Mouse (Mus musculus): Measurements from ENCODE around the gene Tyk2. TPM values are rescaled to one million over a fixed set of nuclear protein-coding genes. Genes with fewer than 3 reads are reported as not detected.
A peak's percentile ranks its signal among the peaks of the same experiment; 100 is the strongest.

The Tyk2 gene
- total RNA-seq, 2 experiments from 2014 or later: 12.7 to 14.0 TPM

GRCm38 (mm10) chr9:21149654-21150419, 18.8 kb upstream of the Tyk2 start, which contains the start of gene Cdc37:
Gene Cdc37 (minus strand): TSS chr9:21149982.
- DNase-seq (ENCODE audit: low spot score in 2 of 2): peak; percentile 93 to 95

GRCm38 (mm10) chr9:21149077-21149653, 18.1 kb upstream of the Tyk2 start:
- no peak for DNase-seq (ENCODE audit: low spot score in 2 of 2)

GRCm38 (mm10) chr9:21148427-21148826, 17.4 kb upstream of the Tyk2 start:
- DNase-seq (ENCODE audit: low spot score in 2 of 2): no peak

- no peak for DNase-seq (ENCODE audit: low spot score in 2 of 2)
These were observed 15.7 kb upstream of the Tyk2 start for GRCm38 (mm10) chr9:21146722-21147121.

- no peak for DNase-seq (ENCODE audit: low spot score in 2 of 2)
These were observed 14.4 kb upstream of the Tyk2 start for GRCm38 (mm10) chr9:21145431-21145830.

- DNase-seq (ENCODE audit: low spot score in 2 of 2): no peak
These were observed 13.3 kb upstream of the Tyk2 start for GRCm38 (mm10) chr9:21144361-21144760.

GRCm38 (mm10) chr9:21141922-21142321, 10.9 kb upstream of the Tyk2 start:
- no peak for DNase-seq (ENCODE audit: low spot score in 2 of 2)

- DNase-seq (ENCODE audit: low spot score in 2 of 2): no peak
These were observed 7.3 kb upstream of the Tyk2 start for GRCm38 (mm10) chr9:21138386-21138785.

- DNase-seq (ENCODE audit: low spot score in 2 of 2): peak; percentile 65 to 69
These were observed 6.2 kb upstream of the Tyk2 start for GRCm38 (mm10) chr9:21137229-21137628.

GRCm38 (mm10) chr9:21136401-21136800, 5.4 kb upstream of the Tyk2 start:
- DNase-seq (ENCODE audit: low spot score in 2 of 2): no peak

- DNase-seq (ENCODE audit: low spot score in 2 of 2): no peak
These were observed 4.9 kb upstream of the Tyk2 start for GRCm38 (mm10) chr9:21135941-21136381.

- no peak for DNase-seq (ENCODE audit: low spot score in 2 of 2)
These were observed 4.4 kb upstream of the Tyk2 start for GRCm38 (mm10) chr9:21135329-21135890.

- DNase-seq (ENCODE audit: low spot score in 2 of 2): no peak
These were observed 3.7 kb upstream of the Tyk2 start for GRCm38 (mm10) chr9:21134595-21135328.

- no peak for DNase-seq (ENCODE audit: low spot score in 2 of 2)
These were observed 2.1 kb upstream of the Tyk2 start for GRCm38 (mm10) chr9:21133064-21133707.

GRCm38 (mm10) chr9:21132102-21132775, 1.2 kb upstream of the Tyk2 start:
- DNase-seq (ENCODE audit: low spot score in 2 of 2): no peak

- no peak for DNase-seq (ENCODE audit: low spot score in 2 of 2)
These were observed 4.8 kb downstream of the Tyk2 start for GRCm38 (mm10) chr9:21126259-21126627.

- DNase-seq (ENCODE audit: low spot score in 2 of 2): no peak
These were observed 5.4 kb downstream of the Tyk2 start for GRCm38 (mm10) chr9:21125502-21126258.

GRCm38 (mm10) chr9:21124837-21125236, 6.2 kb downstream of the Tyk2 start:
- DNase-seq (ENCODE audit: low spot score in 2 of 2): no peak

GRCm38 (mm10) chr9:21121483-21121882, 9.6 kb downstream of the Tyk2 start:
- no peak for DNase-seq (ENCODE audit: low spot score in 2 of 2)

GRCm38 (mm10) chr9:21117073-21117472, 14.0 kb downstream of the Tyk2 start:
- DNase-seq (ENCODE audit: low spot score in 2 of 2): no peak

Data from layer of hippocampus, postnatal 10 days (tissue).